Mouse (Mus musculus): ENCODE data around the gene Fam204a. TPM values are rescaled to one million over a fixed set of nuclear protein-coding genes. Genes with fewer than 3 reads are reported as not detected.

Gene Fam204a
- polyA plus RNA-seq, 1 experiment from 2014 or later, result 61.0 TPM

GRCm38 (mm10) chr19:60231542-60231941, 5.0 kb upstream of the Fam204a start:
- Histone ChIP-seq H3K4me3 (ENCODE audit: low read depth, low read length) (no peak overlapping the region), H3K9me3 (ENCODE audit: control insufficient read depth, low read depth, low read length) (no peaks in the 10 kb centered on the region), H3K36me3 (ENCODE audit: control insufficient read depth, insufficient read depth, low read length) (no peaks in the 10 kb centered on the region), H3K4me1 (ENCODE audit: control insufficient read depth, insufficient read depth, low read length) (no peaks in the 10 kb centered on the region), H3K27me3 (ENCODE audit: control insufficient read depth, insufficient read depth, low read length) (no peaks in the 10 kb centered on the region), H3K9ac (replicated peaks; ENCODE audit: low read depth, low read length) (no peak overlapping the region), H3K4me2 (replicated peaks; ENCODE audit: low read depth, low read length) (no peak overlapping the region), H3K27ac (ENCODE audit: low read length) (no peak overlapping the region)
- WGBS, result 77% methylated on average over 2 of the region's 2 CpGs
- no peak for ATAC-seq (ENCODE audit: insufficient number of reproducible peaks, insufficient read depth, low FRiP score, low read depth)

- Histone ChIP-seq H3K9ac (replicated peaks; ENCODE audit: low read depth, low read length) (no peak overlapping the region), H3K9me3 (ENCODE audit: control insufficient read depth, low read depth, low read length) (no peaks in the 10 kb centered on the region), H3K27me3 (ENCODE audit: control insufficient read depth, insufficient read depth, low read length) (no peaks in the 10 kb centered on the region), H3K36me3 (ENCODE audit: control insufficient read depth, insufficient read depth, low read length) (no peaks in the 10 kb centered on the region), H3K4me1 (ENCODE audit: control insufficient read depth, insufficient read depth, low read length) (peaks cover 7% of the 10 kb centered on the region), H3K4me2 (replicated peaks; ENCODE audit: low read depth, low read length) (peak overlapping the region; percentile 54), H3K4me3 (ENCODE audit: low read depth, low read length) (peak overlapping the region; percentile 75; the same call in 1 of the 2 replicates), H3K27ac (ENCODE audit: low read length) (no peak overlapping the region)
- 60% methylated on average over 8 of the region's 8 CpGs for WGBS
- no peak for ATAC-seq (ENCODE audit: insufficient number of reproducible peaks, insufficient read depth, low FRiP score, low read depth)
Measured at GRCm38 (mm10) chr19:60226845-60227235, 339 bp upstream of the Fam204a start.

GRCm38 (mm10) chr19:60219395-60219794, 7.1 kb downstream of the Fam204a start:
- H3K27me3 ChIP-seq (ENCODE audit: control insufficient read depth, insufficient read depth, low read length), result no peaks in the 10 kb centered on the region
- H3K9ac ChIP-seq (replicated peaks; ENCODE audit: low read depth, low read length), result no peak overlapping the region
- no peak overlapping the region for H3K4me3 ChIP-seq (ENCODE audit: low read depth, low read length)
- no peak overlapping the region for H3K27ac ChIP-seq (ENCODE audit: low read length)
- no peak overlapping the region for H3K4me2 ChIP-seq (replicated peaks; ENCODE audit: low read depth, low read length)
- no peaks in the 10 kb centered on the region for H3K9me3 ChIP-seq (ENCODE audit: control insufficient read depth, low read depth, low read length)
- no peaks in the 10 kb centered on the region for H3K4me1 ChIP-seq (ENCODE audit: control insufficient read depth, insufficient read depth, low read length)
- no peak for ATAC-seq (ENCODE audit: insufficient number of reproducible peaks, insufficient read depth, low FRiP score, low read depth)
- WGBS, result 87% methylated on average over 7 of the region's 7 CpGs
- no peaks in the 10 kb centered on the region; the same call in 1 of the 2 replicates for H3K36me3 ChIP-seq (ENCODE audit: control insufficient read depth, insufficient read depth, low read length)

- Histone ChIP-seq H3K27ac (ENCODE audit: low read length) (no peak overlapping the region), H3K9ac (replicated peaks; ENCODE audit: low read depth, low read length) (no peak overlapping the region), H3K9me3 (ENCODE audit: control insufficient read depth, low read depth, low read length) (no peaks in the 10 kb centered on the region), H3K36me3 (ENCODE audit: control insufficient read depth, insufficient read depth, low read length) (peaks cover 1% of the 10 kb centered on the region; the same call in 1 of the 2 replicates), H3K27me3 (ENCODE audit: control insufficient read depth, insufficient read depth, low read length) (no peaks in the 10 kb centered on the region), H3K4me2 (replicated peaks; ENCODE audit: low read depth, low read length) (no peak overlapping the region), H3K4me1 (ENCODE audit: control insufficient read depth, insufficient read depth, low read length) (no peaks in the 10 kb centered on the region), H3K4me3 (ENCODE audit: low read depth, low read length) (no peak overlapping the region)
- 72% methylated on average over 2 of the region's 2 CpGs for WGBS
- ATAC-seq (ENCODE audit: insufficient number of reproducible peaks, insufficient read depth, low FRiP score, low read depth), result no peak
Measured at GRCm38 (mm10) chr19:60217985-60218384, 8.5 kb downstream of the Fam204a start.

- no peak for ATAC-seq (ENCODE audit: insufficient number of reproducible peaks, insufficient read depth, low FRiP score, low read depth)
- Histone ChIP-seq H3K27me3 (ENCODE audit: control insufficient read depth, insufficient read depth, low read length) (no peaks in the 10 kb centered on the region), H3K4me2 (replicated peaks; ENCODE audit: low read depth, low read length) (no peak overlapping the region), H3K4me3 (ENCODE audit: low read depth, low read length) (no peak overlapping the region), H3K9ac (replicated peaks; ENCODE audit: low read depth, low read length) (no peak overlapping the region), H3K4me1 (ENCODE audit: control insufficient read depth, insufficient read depth, low read length) (no peaks in the 10 kb centered on the region), H3K27ac (ENCODE audit: low read length) (no peak overlapping the region), H3K9me3 (ENCODE audit: control insufficient read depth, low read depth, low read length) (no peaks in the 10 kb centered on the region), H3K36me3 (ENCODE audit: control insufficient read depth, insufficient read depth, low read length) (peaks cover 9% of the 10 kb centered on the region)
Measured at GRCm38 (mm10) chr19:60208173-60208572, 18.3 kb downstream of the Fam204a start.

- H3K9me3 ChIP-seq (ENCODE audit: control insufficient read depth, low read depth, low read length), result no peaks in the 10 kb centered on the region
- 0 out of 2 replicates have a peak, but pooled peaks cover 3% of the 10 kb centered on the region for H3K36me3 ChIP-seq (ENCODE audit: control insufficient read depth, insufficient read depth, low read length)
- ATAC-seq (ENCODE audit: insufficient number of reproducible peaks, insufficient read depth, low FRiP score, low read depth), result no peak
- 81% methylated on average over 7 of the region's 7 CpGs for WGBS
- no peak overlapping the region for H3K4me3 ChIP-seq (ENCODE audit: low read depth, low read length)
- no peak overlapping the region for H3K27ac ChIP-seq (ENCODE audit: low read length)
- H3K4me1 ChIP-seq (ENCODE audit: control insufficient read depth, insufficient read depth, low read length), result no peaks in the 10 kb centered on the region
- no peak overlapping the region for H3K9ac ChIP-seq (replicated peaks; ENCODE audit: low read depth, low read length)
- no peaks in the 10 kb centered on the region for H3K27me3 ChIP-seq (ENCODE audit: control insufficient read depth, insufficient read depth, low read length)
- no peak overlapping the region for H3K4me2 ChIP-seq (replicated peaks; ENCODE audit: low read depth, low read length)
Measured at GRCm38 (mm10) chr19:60204176-60204575, 22.3 kb downstream of the Fam204a start.

GRCm38 (mm10) chr19:60200294-60200693, 26.2 kb downstream of the Fam204a start:
- Histone ChIP-seq H3K27me3 (ENCODE audit: control insufficient read depth, insufficient read depth, low read length) (no peaks in the 10 kb centered on the region), H3K36me3 (ENCODE audit: control insufficient read depth, insufficient read depth, low read length) (0 out of 2 replicates have a peak, but pooled peaks cover 3% of the 10 kb centered on the region), H3K9ac (replicated peaks; ENCODE audit: low read depth, low read length) (no peak overlapping the region), H3K27ac (ENCODE audit: low read length) (no peak overlapping the region), H3K4me2 (replicated peaks; ENCODE audit: low read depth, low read length) (no peak overlapping the region), H3K9me3 (ENCODE audit: control insufficient read depth, low read depth, low read length) (no peaks in the 10 kb centered on the region), H3K4me1 (ENCODE audit: control insufficient read depth, insufficient read depth, low read length) (no peaks in the 10 kb centered on the region), H3K4me3 (ENCODE audit: low read depth, low read length) (no peak overlapping the region)
- WGBS, result 42% methylated on average over 2 of the region's 2 CpGs
- no peak for ATAC-seq (ENCODE audit: insufficient number of reproducible peaks, insufficient read depth, low FRiP score, low read depth)

GRCm38 (mm10) chr19:60199152-60199551, 27.3 kb downstream of the Fam204a start:
- H3K9ac ChIP-seq (replicated peaks; ENCODE audit: low read depth, low read length), result no peak overlapping the region
- H3K4me1 ChIP-seq (ENCODE audit: control insufficient read depth, insufficient read depth, low read length), result no peaks in the 10 kb centered on the region
- no peak overlapping the region for H3K27ac ChIP-seq (ENCODE audit: low read length)
- ATAC-seq (ENCODE audit: insufficient number of reproducible peaks, insufficient read depth, low FRiP score, low read depth), result no peak
- H3K27me3 ChIP-seq (ENCODE audit: control insufficient read depth, insufficient read depth, low read length), result no peaks in the 10 kb centered on the region
- H3K4me3 ChIP-seq (ENCODE audit: low read depth, low read length), result no peak overlapping the region
- H3K4me2 ChIP-seq (replicated peaks; ENCODE audit: low read depth, low read length), result no peak overlapping the region
- 0 out of 2 replicates have a peak, but pooled peaks cover under 1% of the 10 kb centered on the region for H3K36me3 ChIP-seq (ENCODE audit: control insufficient read depth, insufficient read depth, low read length)
- H3K9me3 ChIP-seq (ENCODE audit: control insufficient read depth, low read depth, low read length), result no peaks in the 10 kb centered on the region

GRCm38 (mm10) chr19:60192790-60193189, 33.7 kb downstream of the Fam204a start:
- H3K4me2 ChIP-seq (replicated peaks; ENCODE audit: low read depth, low read length), result no peak overlapping the region
- no peak for ATAC-seq (ENCODE audit: insufficient number of reproducible peaks, insufficient read depth, low FRiP score, low read depth)
- no peaks in the 10 kb centered on the region for H3K4me1 ChIP-seq (ENCODE audit: control insufficient read depth, insufficient read depth, low read length)
- no peak overlapping the region for H3K4me3 ChIP-seq (ENCODE audit: low read depth, low read length)
- H3K36me3 ChIP-seq (ENCODE audit: control insufficient read depth, insufficient read depth, low read length), result no peaks in the 10 kb centered on the region
- no peak overlapping the region for H3K9ac ChIP-seq (replicated peaks; ENCODE audit: low read depth, low read length)
- no peaks in the 10 kb centered on the region for H3K9me3 ChIP-seq (ENCODE audit: control insufficient read depth, low read depth, low read length)
- no peak overlapping the region for H3K27ac ChIP-seq (ENCODE audit: low read length)
- 95% methylated on average over 4 of the region's 4 CpGs for WGBS
- H3K27me3 ChIP-seq (ENCODE audit: control insufficient read depth, insufficient read depth, low read length), result no peaks in the 10 kb centered on the region
